Mouse (Mus musculus) cerebellum, adult 2 months (tissue): ENCODE results near the gene Uri1.

Experiments used
- CTCF ChIP-seq: fragments of 200-500 bp; IDR thresholded peaks from 2 replicates; pipeline ENCODE4 v1.5.1; 2011; ENCODE audit warnings: low read depth, mild to moderate bottlenecking, control low read depth, low read length, moderate library complexity, borderline replicate concordance; ENCODE audit not compliant: insufficient read depth
- POLR2A ChIP-seq: fragments of 200-500 bp; IDR thresholded peaks from 2 replicates; pipeline ENCODE4 v1.6.1; 2011; ENCODE audit warnings: low read length, control low read depth, borderline replicate concordance; ENCODE audit not compliant: insufficient read depth

- peak; percentile 60; the same call in 1 of the 2 replicates for TF ChIP-seq POLR2A
- TF ChIP-seq CTCF: no peak
These were observed 4.0 kb downstream of the Uri1 start for GRCm38 (mm10) chr7:38019369-38019749.
